10 mouse cellular contexts compared by ENCODE assay signal in the genomic region with DNA sequence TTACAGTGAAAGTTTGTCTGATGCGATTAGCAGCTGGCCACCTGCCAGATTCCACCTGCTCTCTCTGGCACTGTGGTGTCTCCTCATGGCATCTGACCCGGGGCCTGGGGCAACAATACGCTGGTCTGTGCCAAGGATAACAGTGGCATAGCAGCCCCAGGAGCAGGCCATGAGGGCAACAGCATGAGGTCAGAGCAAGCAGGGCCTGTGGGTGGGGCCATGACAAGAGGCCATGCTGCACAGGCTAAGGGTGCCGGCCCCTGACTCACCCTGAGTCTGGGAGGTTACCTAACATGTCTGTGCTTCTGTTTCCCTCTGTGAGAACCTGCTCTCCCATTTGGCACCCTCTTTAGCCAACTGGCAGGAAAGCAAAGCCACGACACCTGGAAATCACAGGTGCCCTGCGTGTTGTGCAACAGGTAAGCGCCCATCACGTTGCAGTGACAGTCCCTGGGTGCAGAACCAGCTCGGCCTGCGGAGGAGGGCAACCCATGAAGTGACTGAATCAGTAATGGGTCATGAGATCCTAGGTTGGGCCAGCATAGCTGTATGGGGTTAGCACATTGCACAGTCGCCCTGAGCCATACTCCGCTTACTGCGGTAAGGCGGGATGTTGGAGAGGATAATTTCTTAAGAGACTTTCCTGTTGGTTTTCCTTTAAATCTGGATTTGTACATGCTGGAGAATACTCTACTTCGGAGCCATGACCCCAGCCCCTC.
DNase-seq lines count a peak whose midpoint lies in the region; ATAC-seq and TF ChIP-seq lines count a peak whose summit lies in the region.
"Had no signal": no experiment of that assay in that cellular context is flagged by ENCODE, and none has a peak within 500 bp of the region (broad histone marks: within the 10 kb centered on the region; RNA-seq: fewer than 3 reads in every experiment).

No protein-coding gene starts in this region.

- no peaks in the 10 kb centered on the region; the same call in 1 of the 2 replicates for H3K36me3 ChIP-seq in hindbrain, postnatal 0 days (ENCODE audit: insufficient read depth, low read length)
- no peaks in the 10 kb centered on the region for H3K36me3 ChIP-seq in hindbrain, embryonic 12.5 days
- H3K36me3 ChIP-seq in embryonic facial prominence, embryonic 14.5 days (ENCODE audit: control insufficient read depth, insufficient read depth, low read length): peaks cover 5% of the 10 kb centered on the region; the same call in 1 of the 2 replicates
- no peaks in the 10 kb centered on the region for H3K36me3 ChIP-seq in lung, embryonic 16.5 days (ENCODE audit: control insufficient read depth, insufficient read depth, low read length)
- H3K36me3 ChIP-seq: G1E had no signal

- H3K27me3 ChIP-seq in hindbrain, postnatal 0 days (ENCODE audit: insufficient read depth, low read length): no peaks in the 10 kb centered on the region
- no peaks in the 10 kb centered on the region for H3K27me3 ChIP-seq in hindbrain, embryonic 12.5 days
- H3K27me3 ChIP-seq in embryonic facial prominence, embryonic 14.5 days (replicated peaks; ENCODE audit: control insufficient read depth, insufficient read depth, low read length): no peaks in the 10 kb centered on the region
- H3K27me3 ChIP-seq in lung, embryonic 16.5 days (ENCODE audit: control insufficient read depth, insufficient read depth, low read depth, low read length): no peaks in the 10 kb centered on the region

- no peaks in the 10 kb centered on the region for H3K9me3 ChIP-seq in hindbrain, postnatal 0 days (ENCODE audit: low read length)
- no peaks in the 10 kb centered on the region for H3K9me3 ChIP-seq in hindbrain, embryonic 12.5 days (replicated peaks)
- H3K9me3 ChIP-seq in embryonic facial prominence, embryonic 14.5 days (ENCODE audit: control insufficient read depth, low read length): no peaks in the 10 kb centered on the region
- H3K9me3 ChIP-seq in lung, embryonic 16.5 days (ENCODE audit: control insufficient read depth, low read length): no peaks in the 10 kb centered on the region
- H3K9me3 ChIP-seq: G1E had no signal

- peak; percentile 27; the same call in 1 of the 2 replicates for ATAC-seq in hindbrain, postnatal 0 days
- ATAC-seq in hindbrain, embryonic 12.5 days (ENCODE audit: low FRiP score): no peak
- ATAC-seq in embryonic facial prominence, embryonic 14.5 days (ENCODE audit: low read depth): peak; percentile 50; the same call in 1 of the 2 replicates
- peak; percentile 80 for ATAC-seq in lung, embryonic 16.5 days (ENCODE audit: low read depth)
- no peak for ATAC-seq in granulocyte monocyte progenitor cell, adult 5-6 weeks (replicated peaks; ENCODE audit: poor library complexity, severe bottlenecking)

- H3K4me2 ChIP-seq in hindbrain, postnatal 0 days (ENCODE audit: low read depth, low read length): no peak overlapping the region
- no peak overlapping the region for H3K4me2 ChIP-seq in hindbrain, embryonic 12.5 days (replicated peaks)
- H3K4me2 ChIP-seq in embryonic facial prominence, embryonic 14.5 days (ENCODE audit: low read depth, low read length): no peak overlapping the region
- no peak overlapping the region for H3K4me2 ChIP-seq in lung, embryonic 16.5 days (ENCODE audit: low read depth, low read length)

- intact Hi-C loops in left cerebral cortex, postnatal 25 days (cut with DNase I): no loop called here

- no peak for DNase-seq in hindbrain, postnatal 0 days (ENCODE audit: low spot score)
- DNase-seq in adrenal gland, adult 2 months: peak; percentile 35
- no peak for DNase-seq in embryonic facial prominence, embryonic 14.5 days (ENCODE audit: low spot score)
- no peak for DNase-seq in layer of hippocampus, adult 9-11 months
- DNase-seq in left cerebral cortex, postnatal 25 days (ENCODE audit: low spot score in 2 of 2): no peak
- DNase-seq: embryo, embryonic 11 days had no signal

- H3K4me3 ChIP-seq in hindbrain, postnatal 0 days (ENCODE audit: low read length): no peak overlapping the region
- H3K4me3 ChIP-seq in hindbrain, embryonic 12.5 days: no peak overlapping the region
- no peak overlapping the region for H3K4me3 ChIP-seq in embryonic facial prominence, embryonic 14.5 days (ENCODE audit: low read depth, low read length)
- no peak overlapping the region for H3K4me3 ChIP-seq in lung, embryonic 16.5 days (ENCODE audit: low read length)

- 74% methylated on average over 15 of the region's 15 CpGs for WGBS in hindbrain, postnatal 0 days
- 90% methylated on average over 15 of the region's 15 CpGs for WGBS in hindbrain, embryonic 12.5 days
- 84% methylated on average over 15 of the region's 15 CpGs for WGBS in embryonic facial prominence, embryonic 14.5 days
- WGBS in lung, embryonic 16.5 days: 68% methylated on average over 15 of the region's 15 CpGs

- no peak overlapping the region for H3K27ac ChIP-seq in hindbrain, postnatal 0 days
- no peak overlapping the region for H3K27ac ChIP-seq in hindbrain, embryonic 12.5 days
- H3K27ac ChIP-seq in embryonic facial prominence, embryonic 14.5 days (replicated peaks; ENCODE audit: low read depth, low read length): no peak overlapping the region
- H3K27ac ChIP-seq in lung, embryonic 16.5 days (ENCODE audit: low read length): no peak overlapping the region

- no peaks in the 10 kb centered on the region for H3K4me1 ChIP-seq in hindbrain, postnatal 0 days (ENCODE audit: insufficient read depth, low read length)
- H3K4me1 ChIP-seq in hindbrain, embryonic 12.5 days: peaks cover 7% of the 10 kb centered on the region; the same call in 1 of the 2 replicates
- peaks cover 6% of the 10 kb centered on the region; the same call in 1 of the 2 replicates for H3K4me1 ChIP-seq in embryonic facial prominence, embryonic 14.5 days (ENCODE audit: control insufficient read depth, insufficient read depth, low read length)
- H3K4me1 ChIP-seq in lung, embryonic 16.5 days (replicated peaks; ENCODE audit: control insufficient read depth, insufficient read depth, low read length): peaks cover 5% of the 10 kb centered on the region; the same call in 1 of the 2 replicates

- no peak overlapping the region for H3K9ac ChIP-seq in hindbrain, postnatal 0 days (replicated peaks; ENCODE audit: low read length)
- H3K9ac ChIP-seq in hindbrain, embryonic 12.5 days: no peak overlapping the region
- H3K9ac ChIP-seq in embryonic facial prominence, embryonic 14.5 days (ENCODE audit: low read depth, low read length): no peak overlapping the region
- no peak overlapping the region for H3K9ac ChIP-seq in lung, embryonic 16.5 days (ENCODE audit: low read length)

- no peak for TF ChIP-seq CTCF in hindbrain, postnatal 0 days (IDR thresholded peaks at IDR 0.05; ENCODE audit: low read depth)

Comparison
In these comparisons a context has a peak if more than half of its experiments do, and no peak if none do; other contexts are left out.
1. ATAC-seq: peak in hindbrain, postnatal 0 days (single experiment), embryonic facial prominence, embryonic 14.5 days (single experiment) and lung, embryonic 16.5 days (single experiment); none in hindbrain, embryonic 12.5 days (single experiment) and granulocyte monocyte progenitor cell, adult 5-6 weeks (single experiment).